Mouse (Mus musculus) 3T3-L1 (cell line): ENCODE results near the gene Gm1140.
"Not testable (repeated sequence)": the region's sequence is repeated elsewhere in the genome, so short reads cannot be mapped to it uniquely, and the experiment has no call there.

ENCODE experiments used
- DNase-seq: peaks from one replicate; pipeline ENCODE4 v3.0.0-alpha.2; 2015; ENCODE audit warnings: low read depth, low spot score

The Gm1140 gene

DNA sequence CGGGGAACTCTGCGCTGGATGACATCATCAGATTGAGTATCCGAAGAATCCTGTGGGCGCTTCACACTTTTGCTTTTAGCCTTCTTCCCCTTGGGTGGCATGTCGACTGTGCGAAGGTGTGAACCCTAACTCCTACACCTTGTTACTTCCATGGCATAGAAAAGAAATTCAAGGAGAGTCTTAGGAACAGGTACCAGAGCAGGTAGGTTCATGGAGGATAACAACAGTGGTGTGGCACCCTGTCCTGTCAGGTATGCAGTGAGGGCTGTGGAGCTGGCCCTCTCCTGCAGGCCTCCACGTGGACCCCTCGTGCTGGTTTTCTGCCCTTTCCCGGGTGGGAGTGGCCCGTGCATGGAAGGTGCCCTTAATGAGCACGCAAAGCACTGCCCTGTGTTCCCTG lies at the start of gene Gm1140:
Gene Gm1140, minus strand, starts transcription at position 101 of the 400 bp plus-strand sequence.
- not testable (repeated sequence) for DNase-seq

DNA sequence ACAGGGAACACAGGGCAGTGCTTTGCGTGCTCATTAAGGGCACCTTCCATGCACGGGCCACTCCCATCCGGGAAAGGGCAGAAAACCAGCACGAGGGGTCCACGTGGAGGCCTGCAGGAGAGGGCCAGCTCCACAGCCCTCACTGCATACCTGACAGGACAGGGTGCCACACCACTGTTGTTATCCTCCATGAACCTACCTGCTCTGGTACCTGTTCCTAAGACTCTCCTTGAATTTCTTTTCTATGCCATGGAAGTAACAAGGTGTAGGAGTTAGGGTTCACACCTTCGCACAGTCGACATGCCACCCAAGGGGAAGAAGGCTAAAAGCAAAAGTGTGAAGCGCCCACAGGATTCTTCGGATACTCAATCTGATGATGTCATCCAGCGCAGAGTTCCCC lies 2.0 kb upstream of the Gm1140 start, which contains the start of gene Gm14692:
Gene Gm14692, plus strand, starts transcription at position 301 of the 400 bp plus-strand sequence.
- not testable (repeated sequence) for DNase-seq
